Mouse (Mus musculus): Measurements from ENCODE around the gene Gm49776. TPM values are rescaled to one million over a fixed set of nuclear protein-coding genes. Genes with fewer than 3 reads are reported as not detected.
A peak's percentile ranks its signal among the peaks of the same experiment; 100 is the strongest.
"Not testable (repeated sequence)": the region's sequence is repeated elsewhere in the genome, so short reads cannot be mapped to it uniquely, and the experiment has no call there.

Gene Gm49776
- not detected in 2 replicates for polyA plus RNA-seq (2012; rRNA removed)

- WGBS: 90% methylated on average over 2 of the region's 2 CpGs
- no peaks in the 10 kb centered on the region for H3K27me3 ChIP-seq (ENCODE audit: control insufficient read depth, insufficient read depth, low read length)
- H3K27ac ChIP-seq (ENCODE audit: insufficient read depth, low read depth, low read length): no peak within 1 kb of the TSS
- H3K4me3 ChIP-seq (ENCODE audit: low read depth, low read length): no peak within 1 kb of the TSS
- TF ChIP-seq CTCF (IDR thresholded peaks at IDR 0.05; ENCODE audit: extremely low read depth, insufficient read length, insufficient replicate concordance, low read depth, low read length) (no peak), POLR2A (IDR thresholded peaks at IDR 0.05; ENCODE audit: low read depth, low read length) (no peak)
- H3K4me1 ChIP-seq (ENCODE audit: control insufficient read depth, insufficient read depth, insufficient read length, low read length): no peaks in the 10 kb centered on the region
- peaks cover 67% of the 10 kb centered on the region for H3K36me3 ChIP-seq (ENCODE audit: control insufficient read depth, insufficient read depth, low read length)
These were observed at the start of gene Gm49776 for GRCm38 (mm10) chr16:18258221-18258620. Gm49776 (minus strand) TSS chr16:18258321.

- H3K36me3 ChIP-seq (ENCODE audit: control insufficient read depth, insufficient read depth, low read length); H3K27ac ChIP-seq (ENCODE audit: insufficient read depth, low read depth, low read length); H3K4me1 ChIP-seq (ENCODE audit: control insufficient read depth, insufficient read depth, insufficient read length, low read length); H3K27me3 ChIP-seq (ENCODE audit: control insufficient read depth, insufficient read depth, low read length): not testable (repeated sequence)
- peak overlapping the region; percentile 57 for H3K4me3 ChIP-seq (ENCODE audit: low read depth, low read length)
- 2% methylated on average over 10 of the region's 10 CpGs for WGBS
These were observed 31.5 kb upstream of the Gm49776 start for GRCm38 (mm10) chr16:18289614-18290013.

GRCm38 (mm10) chr16:18289067-18289588, 31.0 kb upstream of the Gm49776 start, which contains the start of gene Dgcr8:
Dgcr8 (minus strand) TSS chr16:18289246.
- Histone ChIP-seq H3K4me3 (ENCODE audit: low read depth, low read length) (peak within 1 kb of the TSS; percentile 95), H3K27me3 (ENCODE audit: control insufficient read depth, insufficient read depth, low read length) (no peaks in the 10 kb centered on the region), H3K27ac (ENCODE audit: insufficient read depth, low read depth, low read length) (peak within 1 kb of the TSS; percentile 77), H3K4me1 (ENCODE audit: control insufficient read depth, insufficient read depth, insufficient read length, low read length) (peaks cover 9% of the 10 kb centered on the region; the same call in 1 of the 2 replicates), H3K36me3 (ENCODE audit: control insufficient read depth, insufficient read depth, low read length) (peaks cover 8% of the 10 kb centered on the region)
- 1% methylated on average over 71 of the region's 71 CpGs for WGBS
- peak; percentile 79; the same call in 1 of the 2 replicates for TF ChIP-seq POLR2A (IDR thresholded peaks at IDR 0.05; ENCODE audit: low read depth, low read length)
- no peak for TF ChIP-seq CTCF (IDR thresholded peaks at IDR 0.05; ENCODE audit: extremely low read depth, insufficient read length, insufficient replicate concordance, low read depth, low read length)

GRCm38 (mm10) chr16:18288581-18289061, 30.5 kb upstream of the Gm49776 start:
- Histone ChIP-seq H3K4me3 (ENCODE audit: low read depth, low read length) (peak overlapping the region; percentile 95), H3K36me3 (ENCODE audit: control insufficient read depth, insufficient read depth, low read length) (peaks cover 13% of the 10 kb centered on the region), H3K27ac (ENCODE audit: insufficient read depth, low read depth, low read length) (peak overlapping the region; percentile 77), H3K27me3 (ENCODE audit: control insufficient read depth, insufficient read depth, low read length) (no peaks in the 10 kb centered on the region), H3K4me1 (ENCODE audit: control insufficient read depth, insufficient read depth, insufficient read length, low read length) (peaks cover 9% of the 10 kb centered on the region; the same call in 1 of the 2 replicates)
- TF ChIP-seq CTCF (IDR thresholded peaks at IDR 0.05; ENCODE audit: extremely low read depth, insufficient read length, insufficient replicate concordance, low read depth, low read length): no peak
- 1% methylated on average over 31 of the region's 31 CpGs for WGBS

GRCm38 (mm10) chr16:18288166-18288565, 30.0 kb upstream of the Gm49776 start:
- H3K27ac ChIP-seq (ENCODE audit: insufficient read depth, low read depth, low read length): peak overlapping the region; percentile 77; the same call in 1 of the 2 replicates
- WGBS: under 1% methylated on average over 4 of the region's 4 CpGs
- H3K4me3 ChIP-seq (ENCODE audit: low read depth, low read length): peak overlapping the region; percentile 95
- H3K36me3 ChIP-seq (ENCODE audit: control insufficient read depth, insufficient read depth, low read length): peaks cover 17% of the 10 kb centered on the region
- TF ChIP-seq POLR2A (IDR thresholded peaks at IDR 0.05; ENCODE audit: low read depth, low read length) (no peak), CTCF (IDR thresholded peaks at IDR 0.05; ENCODE audit: extremely low read depth, insufficient read length, insufficient replicate concordance, low read depth, low read length) (no peak)
- H3K4me1 ChIP-seq (ENCODE audit: control insufficient read depth, insufficient read depth, insufficient read length, low read length): peaks cover 9% of the 10 kb centered on the region; the same call in 1 of the 2 replicates
- H3K27me3 ChIP-seq (ENCODE audit: control insufficient read depth, insufficient read depth, low read length): no peaks in the 10 kb centered on the region

GRCm38 (mm10) chr16:18275166-18275565, 17.0 kb upstream of the Gm49776 start:
- TF ChIP-seq POLR2A (IDR thresholded peaks at IDR 0.05; ENCODE audit: low read depth, low read length) (no peak), CTCF (IDR thresholded peaks at IDR 0.05; ENCODE audit: extremely low read depth, insufficient read length, insufficient replicate concordance, low read depth, low read length) (no peak)
- Histone ChIP-seq H3K4me1 (ENCODE audit: control insufficient read depth, insufficient read depth, insufficient read length, low read length) (no peaks in the 10 kb centered on the region), H3K4me3 (ENCODE audit: low read depth, low read length) (no peak overlapping the region), H3K36me3 (ENCODE audit: control insufficient read depth, insufficient read depth, low read length) (peaks cover 63% of the 10 kb centered on the region), H3K27me3 (ENCODE audit: control insufficient read depth, insufficient read depth, low read length) (no peaks in the 10 kb centered on the region), H3K27ac (ENCODE audit: insufficient read depth, low read depth, low read length) (no peak overlapping the region)
- 75% methylated on average over 2 of the region's 2 CpGs for WGBS

GRCm38 (mm10) chr16:18268182-18268581, 10.1 kb upstream of the Gm49776 start:
- Histone ChIP-seq H3K27me3 (ENCODE audit: control insufficient read depth, insufficient read depth, low read length) (no peaks in the 10 kb centered on the region), H3K4me1 (ENCODE audit: control insufficient read depth, insufficient read depth, insufficient read length, low read length) (no peaks in the 10 kb centered on the region), H3K4me3 (ENCODE audit: low read depth, low read length) (no peak overlapping the region), H3K27ac (ENCODE audit: insufficient read depth, low read depth, low read length) (no peak overlapping the region), H3K36me3 (ENCODE audit: control insufficient read depth, insufficient read depth, low read length) (peaks cover 51% of the 10 kb centered on the region)
- 68% methylated on average over 5 of the region's 5 CpGs for whole genome bisulfite sequencing
- no peak for TF ChIP-seq CTCF (IDR thresholded peaks at IDR 0.05; ENCODE audit: extremely low read depth, insufficient read length, insufficient replicate concordance, low read depth, low read length)
- no peak for TF ChIP-seq POLR2A (IDR thresholded peaks at IDR 0.05; ENCODE audit: low read depth, low read length)
